Mouse (Mus musculus) heart, embryonic 12.5 days (tissue): Measurements from ENCODE around the gene Sv2a. TPM values are rescaled to one million over a fixed set of nuclear protein-coding genes. Genes with fewer than 3 reads are reported as not detected.

Experiments used
- ATAC-seq: fragments of 200-750 bp; cut with Nextera tagmentation; 2 replicates; pipeline ENCODE4 v1.8.0; 2017; ENCODE audit warnings: moderate TSS enrichment, moderate library complexity; ENCODE audit not compliant: insufficient number of reproducible peaks, low FRiP score
- H3K27ac ChIP-seq: fragments of 300-500 bp; sonication (generic); 2 replicates; pipeline ENCODE4 v1.5.1; 2016; ENCODE audit warnings: mild to moderate bottlenecking, moderate library complexity; ENCODE audit not compliant: poor library complexity, severe bottlenecking
- H3K27me3 ChIP-seq: fragments of 300-500 bp; sonication (generic); replicated peaks from 2 replicates; pipeline ENCODE4 v1.6.1; 2016; ENCODE audit warnings: mild to moderate bottlenecking, moderate library complexity
- H3K36me3 ChIP-seq: fragments of 300-500 bp; sonication (generic); 2 replicates; pipeline ENCODE4 v1.6.1; 2016; ENCODE audit warnings: mild to moderate bottlenecking, moderate library complexity
- H3K4me1 ChIP-seq: fragments of 300-500 bp; sonication (generic); replicated peaks from 2 replicates; pipeline ENCODE4 v1.6.1; 2016; ENCODE audit warnings: mild to moderate bottlenecking
- H3K4me2 ChIP-seq: fragments of 300-500 bp; sonication (generic); 2 replicates; pipeline ENCODE4 v1.6.1; 2016; ENCODE audit warnings: mild to moderate bottlenecking, moderate library complexity
- H3K4me3 ChIP-seq: fragments of 300-500 bp; sonication (generic); 2 replicates; pipeline ENCODE4 v1.5.1; 2016; ENCODE audit warnings: mild to moderate bottlenecking
- H3K9ac ChIP-seq: fragments of 300-500 bp; sonication (generic); 2 replicates; pipeline ENCODE4 v1.6.1; 2016; ENCODE audit warnings: mild to moderate bottlenecking, moderate library complexity
- H3K9me3 ChIP-seq: fragments of 300-500 bp; sonication (generic); replicated peaks from 2 replicates; pipeline ENCODE4 v1.6.1; 2016; ENCODE audit warnings: mild to moderate bottlenecking, moderate library complexity
- WGBS: fragments of 180-500 bp; shearing (Covaris S2); methylation state at CpG from one replicate; pipeline ENCODE4 v1.1.7; 2016; 5-methylcytosine and 5-hydroxymethylcytosine counted together
- polyA plus RNA-seq: library from polyadenylated mRNA; unstranded; fragments of >200 nt; fragmentation: Nextera tagmentation; extraction: Ambion mirVana; gene quantifications from 2 replicates; pipeline ENCODE4 v1.2.1, GENCODE M21; 2016

The Sv2a gene
- polyA plus RNA-seq = 20.3 and 21.7 TPM in 2 replicates

DNA sequence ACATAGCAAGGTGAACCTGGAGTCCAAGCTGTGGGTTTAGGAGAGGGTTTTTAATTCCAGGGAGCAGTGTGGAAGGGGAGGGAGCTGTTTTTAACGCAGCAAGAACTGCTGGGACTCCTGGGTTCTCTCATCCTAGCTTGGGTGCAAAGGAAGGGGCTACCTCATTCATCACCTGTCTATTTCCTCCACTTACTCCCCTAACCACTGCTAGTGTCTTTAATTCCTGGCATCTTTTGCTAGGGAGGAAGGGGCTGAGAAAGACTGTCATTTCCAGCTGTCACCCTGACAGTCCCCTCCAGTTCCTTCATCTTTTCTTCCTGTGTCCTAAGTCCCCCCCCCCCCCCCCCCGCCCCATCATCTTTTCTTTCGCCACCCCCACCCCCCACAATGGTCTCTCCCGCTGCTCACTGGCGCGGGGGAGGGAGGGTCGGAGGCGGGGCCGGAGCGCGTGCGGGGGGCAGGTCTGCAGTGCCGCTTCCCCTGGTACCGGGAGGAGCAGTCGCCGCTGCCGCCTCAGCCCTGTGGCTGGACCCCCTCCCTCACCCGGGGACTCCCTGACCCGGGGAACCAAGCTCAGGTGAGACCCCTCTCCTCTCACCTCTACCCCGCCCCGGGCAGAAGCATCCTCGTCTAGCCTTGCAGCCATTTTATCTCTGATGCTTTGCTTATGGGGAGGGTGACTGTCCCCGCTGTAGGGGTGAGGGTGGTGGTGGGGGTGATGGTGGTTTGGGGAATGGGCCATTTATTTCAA, at the start of gene Sv2a:
Gene Sv2a (plus strand): TSS at position 425 of the 751 bp plus-strand sequence.
- Histone ChIP-seq H3K4me2 (peak within 1 kb of the TSS; percentile 82), H3K4me1 (peaks cover 41% of the 10 kb centered on the region), H3K9ac (peak within 1 kb of the TSS; percentile 79), H3K36me3 (peaks cover 39% of the 10 kb centered on the region), H3K4me3 (peak within 1 kb of the TSS; percentile 78), H3K9me3 (no peaks in the 10 kb centered on the region), H3K27ac (peak within 1 kb of the TSS; percentile 97), H3K27me3 (no peaks in the 10 kb centered on the region)
- peak; percentile 40; the same call in 1 of the 2 replicates for ATAC-seq
- WGBS = under 1% methylated on average over 21 of the region's 23 CpGs

DNA sequence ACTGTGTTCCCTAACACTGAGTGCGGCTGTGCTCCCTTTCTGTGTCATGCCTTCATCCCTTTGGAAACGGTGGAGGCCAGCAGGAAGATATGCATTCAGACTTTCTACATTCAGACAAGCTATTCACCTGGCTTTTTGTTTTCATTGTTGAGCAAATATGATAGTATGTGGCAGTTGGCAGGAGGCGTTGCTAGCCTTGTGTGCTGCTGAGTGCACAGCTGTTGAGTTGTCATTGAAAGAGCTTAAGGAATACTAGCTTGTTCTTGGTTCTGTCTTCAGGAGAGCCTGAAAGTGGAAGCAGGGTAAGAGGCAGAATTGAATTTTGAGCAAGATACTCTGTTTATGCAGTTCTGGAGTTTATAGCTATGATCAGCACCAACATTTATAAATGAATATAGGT, 48.5 kb upstream of the Sv2a start:
- Histone ChIP-seq H3K4me3 (no peak overlapping the region), H3K4me1 (peaks cover 34% of the 10 kb centered on the region)
- 82% methylated on average over 3 of the region's 3 CpGs for WGBS

GRCm38 (mm10) chr3:96133327-96133905, 47.5 kb upstream of the Sv2a start:
- WGBS = 63% methylated on average over 11 of the region's 11 CpGs
- Histone ChIP-seq H3K4me2 (no peak overlapping the region), H3K9me3 (no peaks in the 10 kb centered on the region), H3K36me3 (peaks cover 11% of the 10 kb centered on the region; the same call in 1 of the 2 replicates), H3K27me3 (no peaks in the 10 kb centered on the region), H3K4me3 (no peak overlapping the region), H3K9ac (no peak overlapping the region), H3K4me1 (peaks cover 29% of the 10 kb centered on the region), H3K27ac (no peak overlapping the region)
- no peak for ATAC-seq

More for the DNA sequence above, 48.5 kb upstream of the Sv2a start:
- Histone ChIP-seq H3K36me3 (peaks cover 8% of the 10 kb centered on the region; the same call in 1 of the 2 replicates), H3K4me2 (no peak overlapping the region), H3K9ac (no peak overlapping the region), H3K9me3 (no peaks in the 10 kb centered on the region), H3K27me3 (no peaks in the 10 kb centered on the region), H3K27ac (no peak overlapping the region)
- no peak for ATAC-seq

DNA sequence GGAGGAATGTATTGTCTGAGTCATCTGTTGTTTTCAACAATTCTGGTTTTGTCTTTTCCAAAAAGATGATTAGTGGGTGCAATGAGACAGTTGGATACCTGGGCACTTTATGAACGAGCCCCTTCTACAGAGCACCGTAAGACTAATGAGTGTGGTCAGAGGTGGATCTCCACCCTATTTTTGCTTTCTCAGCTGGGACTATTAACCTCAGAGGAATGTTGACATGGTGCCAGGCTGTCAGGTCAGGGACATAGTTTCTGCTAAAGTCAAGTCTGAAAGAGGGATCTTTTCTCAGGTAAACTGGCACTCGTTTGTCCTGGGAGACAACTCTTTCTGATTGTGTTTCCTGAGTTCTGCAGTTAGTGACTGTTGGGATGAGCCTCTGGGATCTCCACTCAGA, 45.9 kb upstream of the Sv2a start:
- Histone ChIP-seq H3K4me2 (no peak overlapping the region), H3K27me3 (no peaks in the 10 kb centered on the region), H3K4me3 (no peak overlapping the region), H3K27ac (no peak overlapping the region), H3K9ac (no peak overlapping the region), H3K36me3 (peaks cover 20% of the 10 kb centered on the region), H3K4me1 (peaks cover 15% of the 10 kb centered on the region), H3K9me3 (no peaks in the 10 kb centered on the region)
- no peak for ATAC-seq
- WGBS = 82% methylated on average over 3 of the region's 3 CpGs

- WGBS = 14% methylated on average over 5 of the region's 5 CpGs
- ATAC-seq = no peak
- Histone ChIP-seq H3K4me1 (no peaks in the 10 kb centered on the region), H3K4me2 (no peak overlapping the region), H3K27me3 (no peaks in the 10 kb centered on the region), H3K4me3 (no peak overlapping the region), H3K36me3 (peaks cover 58% of the 10 kb centered on the region), H3K27ac (no peak overlapping the region), H3K9me3 (no peaks in the 10 kb centered on the region), H3K9ac (no peak overlapping the region)
Observed at GRCm38 (mm10) chr3:96147950-96148349, 33.0 kb upstream of the Sv2a start.

DNA sequence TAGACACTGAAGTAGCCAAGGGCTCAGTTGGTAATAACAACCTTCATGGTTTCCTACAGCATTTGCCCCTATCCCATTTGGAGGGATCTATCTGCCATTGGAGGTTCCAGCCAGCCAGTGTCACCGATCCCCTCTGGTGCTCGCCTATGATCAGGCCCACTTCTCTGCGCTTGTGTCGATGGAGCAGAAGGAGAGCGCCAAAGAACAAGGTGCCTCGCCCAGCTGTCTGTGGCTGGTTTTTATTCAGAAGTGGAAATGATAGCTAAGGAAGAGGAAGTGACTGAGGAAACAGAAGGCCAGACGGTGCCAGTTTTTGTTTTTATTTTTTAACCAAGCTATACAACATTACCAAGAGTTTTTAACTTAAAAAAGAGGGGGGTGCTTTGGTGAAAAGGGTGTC, 29.1 kb upstream of the Sv2a start:
- H3K4me1 ChIP-seq = no peaks in the 10 kb centered on the region
- H3K27ac ChIP-seq = no peak overlapping the region
- 82% methylated on average over 7 of the region's 7 CpGs for WGBS
- H3K4me3 ChIP-seq = no peak overlapping the region
- no peaks in the 10 kb centered on the region for H3K27me3 ChIP-seq
- no peak overlapping the region for H3K9ac ChIP-seq
- H3K4me2 ChIP-seq = no peak overlapping the region
- no peaks in the 10 kb centered on the region for H3K9me3 ChIP-seq
- peaks cover 68% of the 10 kb centered on the region for H3K36me3 ChIP-seq
- ATAC-seq = no peak

- Histone ChIP-seq H3K36me3 (peaks cover 73% of the 10 kb centered on the region), H3K9ac (no peak overlapping the region), H3K4me1 (no peaks in the 10 kb centered on the region), H3K4me2 (no peak overlapping the region), H3K9me3 (no peaks in the 10 kb centered on the region), H3K27me3 (no peaks in the 10 kb centered on the region), H3K27ac (no peak overlapping the region), H3K4me3 (no peak overlapping the region)
- no peak for ATAC-seq
- 91% methylated on average over 5 of the region's 5 CpGs for WGBS
Observed at GRCm38 (mm10) chr3:96152611-96153010, 28.3 kb upstream of the Sv2a start.

DNA sequence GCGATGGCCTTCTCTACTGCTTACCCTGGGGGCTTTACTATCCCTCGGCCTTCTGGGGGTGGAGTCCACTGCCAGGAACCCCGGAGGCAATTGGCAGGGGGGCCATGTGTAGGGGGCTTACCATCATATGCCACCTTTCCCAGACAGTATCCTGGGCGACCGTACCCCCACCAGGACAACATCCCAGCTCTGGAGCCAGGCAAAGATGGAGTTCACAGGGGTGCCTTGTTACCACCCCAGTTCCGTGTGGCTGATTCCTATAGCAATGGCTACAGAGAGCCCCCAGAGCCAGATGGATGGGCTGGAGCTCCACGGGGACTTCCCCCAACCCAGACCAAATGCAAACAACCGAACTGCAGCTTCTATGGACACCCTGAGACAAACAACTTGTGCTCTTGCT, 25.4 kb upstream of the Sv2a start:
- Histone ChIP-seq H3K27ac (no peak overlapping the region), H3K9ac (no peak overlapping the region), H3K27me3 (no peaks in the 10 kb centered on the region), H3K36me3 (peaks cover 64% of the 10 kb centered on the region), H3K4me2 (no peak overlapping the region), H3K9me3 (no peaks in the 10 kb centered on the region), H3K4me3 (no peak overlapping the region), H3K4me1 (peaks cover 9% of the 10 kb centered on the region)
- ATAC-seq = no peak
- WGBS = 81% methylated on average over 8 of the region's 8 CpGs

GRCm38 (mm10) chr3:96159820-96160219, 21.1 kb upstream of the Sv2a start:
- ATAC-seq = no peak
- H3K27ac ChIP-seq = peak overlapping the region; percentile 79
- H3K9ac ChIP-seq = 0 out of 2 replicates have a peak overlapping the region, but pooled peaks have one; percentile 72
- H3K4me2 ChIP-seq = peak overlapping the region; percentile 91
- H3K4me3 ChIP-seq = no peak overlapping the region
- WGBS = 67% methylated on average over 4 of the region's 4 CpGs
- peaks cover 21% of the 10 kb centered on the region for H3K36me3 ChIP-seq
- H3K9me3 ChIP-seq = no peaks in the 10 kb centered on the region
- H3K27me3 ChIP-seq = peaks cover 7% of the 10 kb centered on the region; the same call in 1 of the 2 replicates
- peaks cover 18% of the 10 kb centered on the region for H3K4me1 ChIP-seq

DNA sequence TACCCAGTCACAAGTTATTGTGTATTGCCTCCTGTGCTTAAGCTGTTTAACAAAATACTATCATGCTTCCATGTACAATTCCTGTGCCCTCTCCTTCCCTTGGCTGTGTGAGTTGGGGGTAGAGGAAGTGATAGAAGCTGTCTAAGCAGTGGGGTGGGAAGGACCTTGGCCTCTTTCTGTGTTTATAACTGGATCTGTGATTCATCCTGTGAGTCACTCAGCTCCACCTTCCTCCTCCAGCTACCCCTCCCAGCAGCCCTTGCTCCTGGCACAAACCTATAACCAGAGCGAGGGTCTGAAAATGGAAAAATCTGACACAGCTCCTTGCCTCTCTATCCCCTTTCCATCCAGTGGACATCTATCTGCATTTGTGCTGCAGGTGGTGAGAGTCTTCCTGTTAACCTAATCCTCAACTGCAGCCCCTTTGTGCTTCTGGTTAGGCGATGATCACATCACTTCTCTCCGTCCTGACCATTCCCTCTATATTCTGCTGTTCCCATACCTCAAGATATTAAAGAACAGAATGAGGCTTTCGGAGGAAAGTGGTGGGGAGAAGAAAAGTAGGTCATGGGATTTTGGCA, 20.6 kb upstream of the Sv2a start:
- peaks cover 7% of the 10 kb centered on the region; the same call in 1 of the 2 replicates for H3K27me3 ChIP-seq
- H3K4me3 ChIP-seq = no peak overlapping the region
- 40% methylated on average over 4 of the region's 4 CpGs for WGBS

GRCm38 (mm10) chr3:96160803-96161516, 20.0 kb upstream of the Sv2a start:
- ATAC-seq = peak; percentile 70
- H3K9me3 ChIP-seq = no peaks in the 10 kb centered on the region
- 1% methylated on average over 12 of the region's 12 CpGs for WGBS

More for the DNA sequence above, 20.6 kb upstream of the Sv2a start:
- H3K4me2 ChIP-seq = peak overlapping the region; percentile 91
- H3K4me1 ChIP-seq = peaks cover 18% of the 10 kb centered on the region
- peak; percentile 74 for ATAC-seq
- H3K9ac ChIP-seq = peak overlapping the region; percentile 72
- peaks cover 16% of the 10 kb centered on the region for H3K36me3 ChIP-seq
- no peaks in the 10 kb centered on the region for H3K9me3 ChIP-seq
- peak overlapping the region; percentile 79 for H3K27ac ChIP-seq

More at GRCm38 (mm10) chr3:96160803-96161516, 20.0 kb upstream of the Sv2a start:
- Histone ChIP-seq H3K36me3 (peaks cover 9% of the 10 kb centered on the region), H3K27ac (peak overlapping the region; percentile 79), H3K27me3 (peaks cover 7% of the 10 kb centered on the region; the same call in 1 of the 2 replicates), H3K4me2 (peak overlapping the region; percentile 91), H3K4me1 (peaks cover 18% of the 10 kb centered on the region), H3K9ac (peak overlapping the region; percentile 72), H3K4me3 (peak overlapping the region; percentile 43)
